Mouse (Mus musculus): ENCODE measurements around the gene Cmtm6.

- no peak for TF ChIP-seq CTCF (IDR thresholded peaks at IDR 0.05; ENCODE audit: control insufficient read depth, insufficient read depth, insufficient read length)
- no peak for TF ChIP-seq CEBPB (IDR thresholded peaks at IDR 0.05; ENCODE audit: low read depth)
- no peak for TF ChIP-seq MYOD1 (IDR thresholded peaks at IDR 0.05; ENCODE audit: control insufficient read depth, insufficient read length, low read depth)
Measured at GRCm38 (mm10) chr9:114697926-114698325, 33.0 kb upstream of the Cmtm6 start.

All from C2C12 (cell line).